Mouse (Mus musculus) liver, embryonic 15.5 days (tissue): ENCODE results near the gene Dlgap3. TPM values are rescaled to one million over a fixed set of nuclear protein-coding genes. Genes with fewer than 3 reads are reported as not detected.

ENCODE experiments used
- ATAC-seq: fragments of 200-750 bp; cut with Nextera tagmentation; 2 replicates; pipeline ENCODE4 v1.8.0; 2017; ENCODE audit warnings: moderate number of reproducible peaks, mild to moderate bottlenecking, moderate library complexity; ENCODE audit not compliant: insufficient read depth
- H3K27ac ChIP-seq: fragments of 300-500 bp; sonication (generic); replicated peaks from 2 replicates; pipeline ENCODE4 v1.5.1; 2015; ENCODE audit warnings: mild to moderate bottlenecking, inconsistent platforms
- H3K27me3 ChIP-seq: fragments of 300-500 bp; sonication (generic); 2 replicates; pipeline ENCODE4 v1.6.1; 2015; ENCODE audit warnings: mild to moderate bottlenecking, inconsistent platforms
- H3K36me3 ChIP-seq: fragments of 300-500 bp; sonication (generic); replicated peaks from 2 replicates; pipeline ENCODE4 v1.6.1; 2015; ENCODE audit warnings: moderate library complexity, mild to moderate bottlenecking, inconsistent platforms
- H3K4me1 ChIP-seq: fragments of 300-500 bp; sonication (generic); replicated peaks from 2 replicates; pipeline ENCODE4 v1.6.1; 2015; ENCODE audit warnings: inconsistent platforms
- H3K4me2 ChIP-seq: fragments of 300-500 bp; sonication (generic); 2 replicates; pipeline ENCODE4 v1.6.1; 2015; ENCODE audit warnings: moderate library complexity, mild to moderate bottlenecking, inconsistent platforms
- H3K4me3 ChIP-seq: fragments of 300-500 bp; sonication (generic); replicated peaks from 2 replicates; pipeline ENCODE4 v1.5.1; 2015; ENCODE audit warnings: mild to moderate bottlenecking, inconsistent platforms
- H3K9ac ChIP-seq: fragments of 300-500 bp; sonication (generic); 2 replicates; pipeline ENCODE4 v1.6.1; 2015; ENCODE audit warnings: moderate library complexity, mild to moderate bottlenecking, inconsistent platforms
- H3K9me3 ChIP-seq: fragments of 300-500 bp; sonication (generic); replicated peaks from 2 replicates; pipeline ENCODE4 v1.6.1; 2016; ENCODE audit warnings: inconsistent platforms
- WGBS: fragments of 180-500 bp; shearing (Covaris S2); methylation state at CpG from one replicate; pipeline ENCODE4 v1.1.7; 2015; ENCODE audit warnings: mixed read lengths; ENCODE audit not compliant: insufficient replicate concordance; 5-methylcytosine and 5-hydroxymethylcytosine counted together
- polyA plus RNA-seq: library from polyadenylated mRNA; unstranded; fragments of >200 nt; fragmentation: Nextera tagmentation; extraction: Ambion mirVana; gene quantifications from 2 replicates; pipeline ENCODE4 v1.2.1, GENCODE M21; 2015

Gene Dlgap3
- polyA plus RNA-seq, 1 experiment from 2014 or later = 0.20 TPM

DNA sequence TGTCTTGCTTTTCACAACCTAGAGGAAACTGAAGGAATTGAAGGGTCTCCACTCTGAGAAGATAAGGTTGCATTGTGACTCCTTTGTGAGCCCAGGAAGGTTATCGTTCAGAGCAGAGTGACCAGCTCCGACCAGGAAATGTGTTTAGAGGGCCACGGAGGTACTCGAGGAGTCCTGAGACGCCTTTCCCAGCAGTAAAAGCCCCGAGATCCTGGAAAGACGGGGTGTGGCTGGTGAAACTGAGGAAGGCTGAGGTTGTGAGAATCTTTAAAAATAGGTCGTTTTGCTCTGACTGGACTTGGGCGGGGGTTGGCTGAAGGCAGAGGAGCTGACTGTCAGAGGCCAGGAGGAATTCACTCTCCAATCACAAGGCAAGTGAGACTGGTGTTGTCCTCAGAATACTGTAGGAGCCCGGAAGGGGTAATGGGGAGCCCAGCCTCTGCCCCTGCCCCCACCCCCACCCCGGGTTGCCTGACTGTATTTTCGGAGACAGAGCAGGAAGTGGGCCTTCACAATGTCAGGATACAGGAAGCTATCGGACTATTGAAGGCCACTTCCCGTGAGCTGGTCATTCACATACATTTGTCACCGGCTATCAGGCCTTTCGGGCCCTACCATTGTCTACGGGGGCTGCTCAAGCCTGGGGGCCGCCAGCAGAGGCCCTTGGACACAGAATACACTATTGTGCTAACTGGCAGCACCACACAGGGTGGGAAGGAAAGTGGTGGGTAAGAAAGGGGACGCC is 94.6 kb downstream of the Dlgap3 start:
- WGBS = 24% methylated on average over 19 of the region's 19 CpGs
- H3K27me3 ChIP-seq = no peaks in the 10 kb centered on the region
- no peaks in the 10 kb centered on the region for H3K4me1 ChIP-seq
- no peak overlapping the region for H3K4me2 ChIP-seq
- ATAC-seq = peak; percentile 62
- no peak overlapping the region for H3K9ac ChIP-seq
- no peak overlapping the region for H3K4me3 ChIP-seq
- no peak overlapping the region for H3K27ac ChIP-seq
- no peaks in the 10 kb centered on the region for H3K36me3 ChIP-seq
- no peaks in the 10 kb centered on the region for H3K9me3 ChIP-seq

DNA sequence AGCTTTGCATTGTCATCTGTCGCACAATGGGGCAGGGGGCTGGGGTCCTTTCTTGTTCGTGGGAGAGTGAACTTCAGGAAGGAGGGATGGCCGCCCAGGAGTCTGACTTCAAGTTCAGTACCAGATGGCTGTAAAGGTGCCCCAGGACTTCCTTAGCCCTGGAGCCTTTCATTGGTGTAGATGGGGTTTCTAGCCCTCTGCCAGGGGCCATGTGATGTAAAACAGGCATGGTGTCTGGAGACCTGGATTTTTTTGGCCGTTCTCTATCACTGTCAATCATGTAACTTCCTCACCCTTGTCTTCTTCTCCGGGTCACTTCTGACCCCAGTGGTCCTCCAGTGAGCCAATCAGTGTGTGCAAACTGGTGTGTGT is 95.2 kb downstream of the Dlgap3 start:
- ATAC-seq = no peak
- no peaks in the 10 kb centered on the region for H3K27me3 ChIP-seq
- 29% methylated on average over 5 of the region's 5 CpGs for WGBS
- H3K4me3 ChIP-seq = no peak overlapping the region
- no peak overlapping the region for H3K9ac ChIP-seq
- no peak overlapping the region for H3K27ac ChIP-seq
- H3K4me1 ChIP-seq = no peaks in the 10 kb centered on the region
- no peak overlapping the region for H3K4me2 ChIP-seq
- no peaks in the 10 kb centered on the region for H3K36me3 ChIP-seq
- H3K9me3 ChIP-seq = no peaks in the 10 kb centered on the region

DNA sequence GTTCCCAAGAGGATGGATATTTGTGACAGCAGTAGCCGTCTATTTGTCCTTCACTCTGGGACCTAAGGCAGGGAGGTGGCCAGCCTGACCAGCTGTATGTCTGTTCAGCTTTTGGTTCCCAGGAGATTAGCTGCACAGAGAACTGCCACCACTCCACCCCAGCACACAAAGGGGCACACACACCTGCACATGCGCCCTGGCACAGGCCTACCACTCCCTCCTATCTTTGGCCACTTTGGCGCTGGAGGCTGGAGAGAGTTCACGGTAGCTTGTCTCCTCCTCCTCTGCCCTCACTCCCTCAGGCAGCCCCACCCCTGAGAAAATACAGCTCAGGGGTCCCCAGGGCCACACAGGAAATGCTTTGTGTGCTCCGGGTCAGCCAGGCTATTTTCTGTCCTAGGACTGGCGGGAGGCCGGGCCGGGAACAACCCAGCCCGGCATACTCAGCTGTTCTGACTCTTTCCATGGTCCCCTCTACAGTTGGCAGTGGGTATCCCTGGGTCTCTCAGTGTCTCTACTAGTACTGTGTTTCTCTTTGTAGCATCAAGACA is 109.5 kb downstream of the Dlgap3 start:
- Histone ChIP-seq H3K27me3 (no peaks in the 10 kb centered on the region), H3K4me1 (no peaks in the 10 kb centered on the region), H3K36me3 (no peaks in the 10 kb centered on the region), H3K9me3 (no peaks in the 10 kb centered on the region), H3K27ac (no peak overlapping the region), H3K9ac (no peak overlapping the region), H3K4me3 (no peak overlapping the region), H3K4me2 (no peak overlapping the region)
- 43% methylated on average over 9 of the region's 9 CpGs for WGBS
- ATAC-seq = no peak

DNA sequence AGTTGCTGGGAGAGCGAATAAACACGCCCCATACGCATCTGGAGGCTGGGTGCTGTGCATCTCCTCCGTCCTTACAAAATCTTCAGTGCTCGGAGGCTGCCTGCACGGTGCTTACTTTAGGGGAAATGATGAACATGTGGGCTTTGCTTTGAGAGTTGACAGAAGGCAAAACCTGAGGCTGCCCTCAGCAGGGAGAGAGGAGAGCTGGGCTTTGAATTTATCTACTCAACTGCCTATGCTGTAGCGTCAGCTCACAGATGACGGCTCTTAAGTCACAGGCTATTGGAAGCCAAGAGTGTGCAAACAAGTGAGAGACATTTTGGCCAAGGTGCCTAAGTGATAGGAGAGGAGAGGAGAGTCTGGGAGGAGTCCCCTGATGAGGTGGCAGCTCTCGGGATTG is 110.2 kb downstream of the Dlgap3 start:
- Histone ChIP-seq H3K4me1 (no peaks in the 10 kb centered on the region), H3K4me3 (no peak overlapping the region), H3K27ac (no peak overlapping the region), H3K9me3 (no peaks in the 10 kb centered on the region), H3K9ac (no peak overlapping the region), H3K4me2 (no peak overlapping the region), H3K36me3 (no peaks in the 10 kb centered on the region), H3K27me3 (no peaks in the 10 kb centered on the region)
- WGBS = 59% methylated on average over 9 of the region's 9 CpGs
- no peak for ATAC-seq

Other genes starting within 250 kb of the Dlgap3 start
- 2.6 and 3.2 TPM in 2 replicates for gene Zmym4, start 201.1 kb upstream of the Dlgap3 start, polyA plus RNA-seq
- 25.3 and 25.5 TPM in 2 replicates for gene Sfpq, start 147.9 kb upstream of the Dlgap3 start, polyA plus RNA-seq
- 7.6 and 7.9 TPM in 2 replicates for gene Zmym1, start 108.1 kb upstream of the Dlgap3 start, polyA plus RNA-seq
- gene Zmym6, start 91.8 kb upstream of the Dlgap3 start, polyA plus RNA-seq = 2.5 and 2.8 TPM in 2 replicates
- 8.0 and 8.3 TPM in 2 replicates for gene Tmem35b, start 45.5 kb upstream of the Dlgap3 start, polyA plus RNA-seq
- 26.2 and 27.1 TPM in 2 replicates for gene Smim12, start 74.6 kb downstream of the Dlgap3 start, polyA plus RNA-seq
- 2.2 and 2.5 TPM in 2 replicates for gene Gja4, start 144.8 kb downstream of the Dlgap3 start, polyA plus RNA-seq
- 0.18 and 0.24 TPM in 2 replicates for gene Gjb3, start 161.6 kb downstream of the Dlgap3 start, polyA plus RNA-seq
- not detected in 2 replicates for gene Gjb4, start 184.9 kb downstream of the Dlgap3 start, polyA plus RNA-seq
- 0.07 TPM in 1 of 2 replicates, not detected in the other for gene Gjb5, start 189.0 kb downstream of the Dlgap3 start, polyA plus RNA-seq